Mouse (Mus musculus): ENCODE measurements around the gene Timm13. TPM values are rescaled to one million over a fixed set of nuclear protein-coding genes. Genes with fewer than 3 reads are reported as not detected.

The Timm13 gene
- total RNA-seq, 2 experiments from 2014 or later, result 114 to 125 TPM

DNA sequence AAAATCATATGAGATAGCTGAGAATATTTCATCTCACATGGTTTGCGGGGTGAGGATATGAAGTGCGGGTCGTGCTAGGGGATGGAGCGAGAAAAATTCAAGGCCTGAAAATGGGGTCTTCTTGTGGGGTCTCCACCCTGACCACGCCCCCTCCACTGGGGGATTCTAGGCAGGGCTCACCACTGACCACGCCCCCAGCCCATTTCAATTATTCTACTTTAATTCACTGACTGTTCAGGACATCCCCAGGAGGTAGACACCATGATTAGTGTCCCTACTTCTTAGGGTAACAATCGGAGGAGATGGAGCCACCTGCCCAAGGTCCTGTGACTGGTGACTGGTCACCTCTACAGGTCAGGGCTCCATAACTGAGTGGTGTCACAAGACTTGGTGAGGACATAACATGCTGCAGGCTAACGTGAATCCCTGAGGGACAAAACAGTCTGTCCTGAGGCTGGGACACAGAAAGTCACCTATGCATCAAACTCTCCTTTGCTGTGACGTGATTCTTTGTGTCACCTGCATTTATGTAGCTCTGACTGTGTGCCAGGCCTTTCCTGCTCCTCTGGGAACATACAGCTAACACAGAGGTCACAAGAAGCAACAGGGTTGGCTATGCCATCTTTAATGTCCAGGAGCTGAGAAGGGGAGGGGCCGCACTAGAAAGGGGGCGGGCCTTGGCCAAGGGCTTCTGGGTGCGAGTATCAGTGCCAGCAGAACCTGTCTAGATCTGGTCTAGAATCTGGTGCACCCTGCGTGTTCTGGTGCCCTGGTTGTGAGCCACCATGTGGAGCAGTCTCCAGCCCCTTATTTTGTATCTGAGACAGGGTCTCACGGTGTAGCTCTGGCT, 33.6 kb upstream of the Timm13 start:
- intact Hi-C loops (cut with DNase I; ENCODE audit: low total_unique reads), result no loop called here
- no peak for DNase-seq

DNA sequence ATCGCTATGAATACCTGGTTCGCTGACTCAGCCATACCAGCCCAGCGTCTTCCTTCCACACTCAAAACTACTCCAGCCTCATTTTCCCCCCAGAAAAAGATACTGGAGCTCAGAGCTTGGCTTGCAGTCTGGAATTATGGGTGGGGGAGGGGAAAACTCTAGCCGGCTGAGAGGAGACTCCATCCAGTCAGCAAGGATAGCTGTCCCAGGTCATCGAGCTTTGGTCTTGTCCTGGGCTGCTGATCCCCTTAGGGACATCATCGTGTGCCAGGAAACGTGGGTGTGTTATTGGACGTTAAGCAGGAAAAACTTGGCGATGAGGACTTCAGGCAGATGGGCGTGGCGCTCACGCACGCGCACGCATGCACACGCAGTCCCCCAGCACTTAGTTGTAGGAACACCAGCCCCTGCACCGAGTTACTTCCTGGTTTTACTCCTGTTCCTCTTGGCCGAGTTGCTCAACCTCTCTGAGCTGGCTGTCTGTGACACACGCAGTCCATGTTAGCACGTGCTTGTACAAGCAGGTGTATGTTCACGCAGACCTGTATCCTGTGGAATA, 32.7 kb upstream of the Timm13 start:
- peak; percentile 34 for DNase-seq
- intact Hi-C loops (cut with DNase I; ENCODE audit: low total_unique reads), result no loop called here

DNA sequence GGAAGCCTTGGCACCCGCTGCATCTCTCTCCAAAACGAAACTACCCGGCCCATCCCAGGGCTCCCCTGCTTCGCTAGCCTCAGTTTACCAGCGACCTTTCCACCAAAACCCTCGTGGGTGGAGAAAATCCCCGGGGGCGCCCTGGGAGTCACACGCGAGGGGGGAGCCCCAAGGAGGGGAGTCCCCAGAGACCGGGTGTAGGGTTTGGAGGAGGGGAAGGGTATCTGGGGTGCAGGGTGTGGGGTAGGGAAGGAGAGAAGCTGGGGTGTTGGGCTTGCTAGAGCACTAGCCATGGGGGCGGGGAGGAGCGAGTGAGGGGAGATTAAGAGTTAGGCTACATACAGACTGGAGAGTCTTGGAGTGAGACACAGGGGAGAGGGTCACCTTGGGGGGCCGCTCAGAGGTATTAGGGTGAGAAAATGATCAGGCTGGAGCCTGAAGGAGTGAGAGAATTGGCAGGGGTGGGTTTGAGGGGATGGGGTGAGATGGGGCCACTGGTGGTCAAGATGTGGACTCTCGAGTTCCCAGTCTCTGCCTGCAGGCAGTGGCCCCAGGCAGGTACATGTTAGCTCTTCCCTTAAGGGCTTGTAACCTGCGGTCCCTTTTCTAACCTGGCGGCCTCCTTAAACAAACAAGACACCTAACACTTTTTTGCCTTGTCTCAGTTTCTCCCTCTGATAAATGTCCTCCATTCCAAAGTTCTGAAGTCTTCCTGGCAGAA, 32.1 kb upstream of the Timm13 start:
- no peak for DNase-seq
- intact Hi-C loops (cut with DNase I; ENCODE audit: low total_unique reads), result no loop called here

DNA sequence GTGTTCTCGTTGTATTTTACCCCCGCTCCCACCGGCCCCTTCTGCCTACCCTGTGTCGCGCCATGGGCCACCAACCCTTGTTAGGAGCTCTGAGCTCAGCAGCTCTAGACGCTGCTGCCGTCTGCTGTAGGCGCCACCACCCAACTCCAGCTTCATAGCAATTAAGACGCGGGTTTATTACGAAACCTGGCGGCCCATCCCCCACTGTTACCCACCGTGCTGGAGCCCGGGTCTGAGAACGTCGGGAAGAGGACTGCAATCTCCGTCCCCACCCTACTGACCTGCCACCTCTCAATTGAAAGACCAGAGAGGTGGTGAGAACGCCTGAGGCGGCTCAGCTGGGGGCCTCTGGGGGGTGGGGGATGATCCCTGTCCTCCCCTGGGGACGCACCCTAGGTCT, 31.4 kb upstream of the Timm13 start:
- no peak for DNase-seq
- intact Hi-C loops (cut with DNase I; ENCODE audit: low total_unique reads), result no loop called here

DNA sequence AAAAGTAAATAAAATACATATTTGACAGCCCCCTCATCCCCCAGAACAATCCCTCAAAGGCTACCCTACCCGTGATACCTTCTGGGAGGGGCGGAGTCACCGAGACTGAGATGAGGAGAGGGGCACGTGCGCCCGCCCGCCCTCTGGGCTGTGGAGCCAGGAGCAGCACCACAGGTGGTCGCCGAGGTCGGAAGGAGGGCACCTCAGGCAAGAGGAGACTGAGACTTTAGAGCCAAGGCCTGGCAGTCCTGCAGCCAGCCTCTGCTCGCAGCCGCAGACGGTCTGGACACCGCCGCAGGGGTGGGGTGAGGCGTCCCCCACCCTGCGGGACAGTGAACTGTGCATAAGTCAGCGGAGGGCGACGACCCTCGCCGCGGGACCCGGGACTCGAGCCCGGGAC, 30.9 kb upstream of the Timm13 start:
- intact Hi-C loops (cut with DNase I; ENCODE audit: low total_unique reads), result no loop called here

DNA sequence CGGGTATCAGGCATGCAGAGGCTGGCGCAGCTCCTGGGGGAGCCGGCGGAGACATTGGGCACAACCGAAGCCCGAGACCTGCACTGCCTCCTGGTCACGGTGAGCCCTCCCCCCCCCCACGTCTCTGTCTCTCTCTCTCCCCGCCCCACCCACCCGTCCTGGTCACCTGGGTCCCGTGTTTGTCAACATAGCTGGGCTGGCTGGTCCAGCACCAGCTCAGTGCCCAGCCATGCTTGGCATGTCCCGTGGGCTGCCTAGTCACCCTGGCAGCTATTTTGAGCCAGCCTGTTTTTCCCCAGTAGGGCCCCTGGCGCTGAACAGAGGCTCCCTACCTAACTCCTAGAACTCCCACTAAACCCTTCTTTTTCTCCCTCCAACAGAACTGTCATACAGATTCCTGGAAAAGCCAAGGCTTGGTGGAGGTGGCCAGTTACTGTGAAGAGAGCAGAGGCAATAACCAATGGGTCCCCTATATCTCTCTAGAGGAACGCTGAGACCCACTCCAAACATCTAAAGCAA, 30.4 kb upstream of the Timm13 start:
- DNase-seq, result peak; percentile 75
- intact Hi-C loops (cut with DNase I; ENCODE audit: low total_unique reads), result no loop called here

More for the DNA sequence above, 30.9 kb upstream of the Timm13 start:
- DNase-seq, result no peak

DNA sequence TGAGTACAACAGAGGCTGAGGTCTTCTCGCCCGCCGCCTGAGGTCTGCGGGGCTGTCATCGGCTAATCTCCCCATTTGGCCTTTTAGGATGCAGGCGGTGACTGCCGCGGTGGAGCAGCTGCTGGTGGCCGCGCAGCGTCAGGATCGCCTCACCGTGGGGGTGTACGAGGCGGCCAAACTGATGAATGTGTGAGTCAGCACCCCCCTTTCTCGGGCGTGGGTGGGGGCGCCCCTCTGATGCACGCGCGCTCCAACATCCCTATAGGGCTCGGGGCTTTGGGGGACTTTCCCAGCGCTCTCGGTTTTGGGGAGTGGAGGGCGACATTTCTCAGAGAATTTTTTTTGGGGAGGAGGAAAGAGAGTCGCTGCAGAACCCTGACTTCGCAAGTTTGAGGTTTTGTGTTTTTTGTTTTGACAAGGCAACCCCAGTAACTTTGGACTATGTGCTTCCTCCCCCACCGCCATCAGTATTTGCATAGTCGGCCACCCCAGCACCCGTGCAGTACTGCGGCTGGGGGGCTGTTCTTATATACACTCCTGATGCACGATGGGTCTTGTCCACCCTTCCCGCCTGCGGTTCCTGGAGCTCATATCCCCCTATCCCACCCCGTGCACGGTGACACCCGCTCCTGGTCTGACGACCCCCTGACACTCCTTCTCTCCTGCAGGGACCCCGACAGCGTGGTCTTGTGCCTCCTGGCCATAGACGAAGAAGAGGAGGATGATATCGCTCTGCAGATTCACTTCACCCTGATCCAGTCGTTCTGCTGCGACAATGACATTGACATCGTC, 29.8 kb upstream of the Timm13 start:
- DNase-seq, result peak; percentile 56
- intact Hi-C loops (cut with DNase I; ENCODE audit: low total_unique reads), result no loop called here

DNA sequence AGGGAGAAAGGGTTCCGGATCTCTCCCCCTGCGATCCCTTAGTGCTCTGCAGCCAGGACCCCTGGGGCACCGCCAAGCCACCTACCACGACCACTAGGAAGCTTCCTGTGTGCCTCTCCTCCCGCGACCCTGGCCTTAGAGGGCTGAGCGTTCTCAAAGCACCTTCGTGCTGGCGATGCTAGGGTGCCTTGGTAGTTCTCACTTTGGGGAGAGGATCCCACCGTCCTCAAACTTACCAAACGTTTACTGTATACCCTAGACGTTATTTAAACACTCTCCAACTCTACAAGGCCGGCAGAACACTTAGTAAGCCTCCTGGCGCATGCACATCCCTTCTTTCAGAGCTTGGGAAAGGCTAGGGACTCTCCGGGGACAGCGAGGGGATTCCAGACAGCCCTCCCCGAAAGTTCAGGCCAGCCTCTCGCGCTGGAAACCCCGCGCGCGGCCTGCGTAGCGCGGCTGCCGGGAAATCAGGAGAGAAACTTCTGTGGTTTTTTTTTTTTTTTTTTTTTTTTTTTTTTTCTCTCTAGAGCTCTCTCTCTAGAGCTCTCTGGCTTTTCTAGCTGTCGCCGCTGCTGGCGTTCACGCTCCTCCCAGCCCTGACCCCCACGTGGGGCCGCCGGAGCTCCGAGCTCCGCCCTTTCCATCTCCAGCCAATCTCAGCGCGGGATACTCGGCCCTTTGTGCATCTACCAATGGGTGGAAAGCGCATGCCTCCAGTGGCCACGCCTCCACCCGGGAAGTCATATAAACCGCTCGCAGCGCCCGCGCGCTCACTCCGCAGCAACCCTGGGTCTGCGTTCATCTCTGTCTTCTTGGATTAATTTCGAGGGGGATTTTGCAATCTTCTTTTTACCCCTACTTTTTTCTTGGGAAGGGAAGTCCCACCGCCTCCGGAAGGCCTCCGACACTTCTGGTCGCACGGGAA, 28.8 kb upstream of the Timm13 start, which contains the start of gene Gadd45b:
Gene Gadd45b, plus strand, starts transcription at position 775 of the 928 bp plus-strand sequence.
- intact Hi-C loops (cut with DNase I; ENCODE audit: low total_unique reads), result loop anchor here (1.0 kb wide), 1 partner anchor 59 kb away; no protein-coding TSS in a partner anchor
- peak; percentile 99 for DNase-seq

DNA sequence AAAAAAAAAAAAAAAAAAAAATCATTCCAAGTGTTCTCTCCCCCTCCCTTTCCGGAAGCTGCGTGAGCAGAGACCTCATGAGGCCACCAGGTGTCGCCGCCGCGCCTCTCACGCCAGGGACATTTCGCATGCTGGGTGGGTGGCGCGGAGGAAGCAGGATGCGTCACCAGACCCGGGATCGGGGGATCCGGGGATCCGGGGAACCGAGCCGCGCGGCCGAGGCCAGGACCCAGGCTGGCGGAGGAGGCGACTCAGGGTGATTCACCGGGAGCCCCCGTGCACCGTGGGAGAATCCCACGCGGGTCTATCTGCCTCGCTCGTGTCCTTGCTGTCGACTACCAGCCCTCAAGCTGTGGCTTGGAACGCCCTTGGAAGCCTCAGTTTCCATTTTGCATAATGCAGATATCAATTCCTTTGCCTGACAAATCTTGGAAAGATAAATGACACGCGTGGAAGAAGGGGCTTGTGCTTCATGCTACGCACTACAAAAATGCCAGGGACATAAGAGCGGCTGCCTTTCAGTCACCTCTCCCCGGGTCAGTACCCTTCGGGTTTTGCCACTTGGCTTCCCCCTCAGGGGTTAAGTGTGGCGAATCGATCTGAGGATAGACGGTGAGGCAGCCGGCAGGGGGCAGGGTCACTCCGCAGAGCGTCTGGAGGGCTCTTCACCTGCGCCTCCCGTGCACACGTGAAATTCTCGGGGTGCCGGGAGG, 28.0 kb upstream of the Timm13 start:
- DNase-seq, result peak; percentile 93
- intact Hi-C loops (cut with DNase I; ENCODE audit: low total_unique reads), result loop anchor here (1.0 kb wide), 1 partner anchor 60 kb away; no protein-coding TSS in a partner anchor

DNA sequence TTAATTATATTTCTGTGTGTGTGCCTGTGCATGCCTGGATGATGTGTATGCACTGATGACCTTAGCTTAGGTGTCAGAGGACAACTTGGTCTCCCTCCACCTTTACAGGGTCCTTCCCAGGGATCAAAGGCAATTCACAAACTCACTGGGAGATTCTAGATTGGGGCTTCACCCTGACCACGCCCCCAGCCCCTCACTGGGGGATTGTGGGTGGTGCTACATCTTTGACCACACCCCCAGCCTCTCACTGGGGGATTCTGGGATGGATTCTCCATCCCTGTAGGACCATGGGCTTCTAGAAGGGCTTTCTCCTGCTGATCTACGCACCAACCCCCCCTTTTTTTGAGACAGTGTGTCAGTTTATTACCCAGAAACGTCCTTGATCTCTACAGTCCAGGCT, 24.7 kb upstream of the Timm13 start:
- intact Hi-C loops (cut with DNase I; ENCODE audit: low total_unique reads), result no loop called here
- DNase-seq, result no peak

DNA sequence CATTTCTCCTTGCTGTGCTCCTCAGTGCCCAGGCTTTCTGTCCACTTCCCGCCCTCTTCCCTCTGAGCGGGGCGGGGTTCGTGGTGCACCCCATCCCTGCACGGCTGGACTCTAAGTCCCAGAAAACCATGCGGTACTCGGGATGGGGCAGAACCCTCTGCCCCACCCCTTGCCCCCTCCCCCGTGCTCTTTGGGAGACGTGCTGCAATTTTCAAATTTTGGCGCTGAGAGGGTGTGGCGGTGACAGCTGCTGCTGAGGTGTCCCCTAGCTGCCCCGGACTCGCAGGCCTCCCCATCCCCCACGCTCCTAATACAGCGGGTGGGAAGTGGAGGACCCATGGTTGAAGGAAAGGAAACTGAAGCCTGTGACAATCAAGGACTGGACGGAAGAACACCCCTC, 21.2 kb upstream of the Timm13 start:
- peak; percentile 59 for DNase-seq
- intact Hi-C loops (cut with DNase I; ENCODE audit: low total_unique reads), result no loop called here

DNA sequence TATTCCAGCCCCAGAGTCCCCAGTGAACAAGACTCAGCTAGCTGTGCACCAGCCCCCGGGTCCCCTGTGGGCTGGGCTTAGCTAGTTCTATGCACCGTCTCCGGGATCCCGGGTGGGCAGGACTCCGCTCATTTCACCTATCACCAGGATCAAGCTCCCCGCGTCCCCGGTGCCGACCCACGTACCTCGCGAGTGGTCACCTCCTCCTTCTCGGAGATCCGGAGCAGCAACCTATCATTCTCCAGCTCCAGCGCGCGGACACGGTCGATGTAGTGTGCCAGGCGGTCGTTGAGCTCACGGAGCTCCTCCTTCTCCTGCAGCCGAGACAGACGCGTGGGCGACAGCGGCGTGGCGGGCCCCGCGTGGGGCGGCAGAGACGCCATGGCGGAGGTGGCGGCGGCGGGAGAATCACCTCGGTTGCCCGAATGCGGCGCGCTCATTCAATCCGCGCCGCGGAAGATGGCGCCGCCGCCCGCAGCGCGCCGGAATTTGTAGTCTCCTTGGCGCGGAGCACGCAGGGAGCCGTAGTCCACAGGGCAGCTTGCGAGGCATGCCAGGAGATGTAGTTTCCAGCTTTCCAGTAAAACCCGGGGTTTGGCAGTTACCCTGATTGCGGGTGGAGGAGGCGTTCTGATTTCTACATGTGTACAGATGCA, 17.1 kb upstream of the Timm13 start, which contains the start of gene Lmnb2:
Gene Lmnb2, minus strand, starts transcription at position 467 of the 656 bp plus-strand sequence.
- intact Hi-C loops (cut with DNase I; ENCODE audit: low total_unique reads), result no loop called here
- DNase-seq, result peak; percentile 75

DNA sequence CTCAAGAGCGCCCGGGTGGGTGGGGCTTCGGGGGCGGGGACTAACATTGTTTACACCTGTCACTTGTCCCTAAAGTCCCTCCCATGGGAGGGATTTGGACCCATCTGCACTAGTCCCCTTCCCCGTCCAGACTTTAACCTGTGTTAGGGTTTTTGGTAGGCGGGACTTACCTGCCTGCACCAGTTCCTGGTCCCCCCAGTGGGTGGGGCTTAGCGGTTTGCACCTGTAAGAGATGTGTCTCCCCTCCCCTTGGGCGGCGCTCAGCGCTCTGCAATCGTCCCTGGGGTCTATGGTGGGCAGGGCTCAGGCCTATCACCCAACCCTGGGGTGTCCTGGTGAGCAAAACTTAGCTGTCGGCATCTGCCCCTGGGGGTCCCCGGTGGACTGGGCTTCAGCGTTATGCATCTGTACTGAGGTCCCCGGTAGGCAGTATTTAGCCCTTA, 16.6 kb upstream of the Timm13 start:
- intact Hi-C loops (cut with DNase I; ENCODE audit: low total_unique reads), result no loop called here
- DNase-seq, result no peak

DNA sequence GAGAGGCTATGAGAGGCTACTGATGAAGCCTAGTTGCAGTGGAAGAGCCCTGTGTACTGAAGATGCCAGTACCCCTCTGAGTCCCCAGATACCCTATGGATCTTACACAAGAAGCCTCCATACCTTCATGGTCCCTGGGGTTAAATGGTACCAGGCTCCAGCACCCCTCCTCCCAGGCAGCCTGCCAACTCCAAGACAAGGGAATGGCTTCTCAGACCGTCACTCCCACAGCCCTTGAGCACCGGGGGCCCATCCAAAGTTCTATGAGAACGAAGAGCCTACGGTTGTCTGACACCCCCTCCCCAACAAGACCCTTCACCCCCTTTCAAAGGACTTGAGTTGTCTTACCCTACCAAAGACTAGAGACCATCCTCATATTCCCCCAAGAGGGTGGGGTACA, 15.0 kb upstream of the Timm13 start:
- intact Hi-C loops (cut with DNase I; ENCODE audit: low total_unique reads), result no loop called here
- no peak for DNase-seq

DNA sequence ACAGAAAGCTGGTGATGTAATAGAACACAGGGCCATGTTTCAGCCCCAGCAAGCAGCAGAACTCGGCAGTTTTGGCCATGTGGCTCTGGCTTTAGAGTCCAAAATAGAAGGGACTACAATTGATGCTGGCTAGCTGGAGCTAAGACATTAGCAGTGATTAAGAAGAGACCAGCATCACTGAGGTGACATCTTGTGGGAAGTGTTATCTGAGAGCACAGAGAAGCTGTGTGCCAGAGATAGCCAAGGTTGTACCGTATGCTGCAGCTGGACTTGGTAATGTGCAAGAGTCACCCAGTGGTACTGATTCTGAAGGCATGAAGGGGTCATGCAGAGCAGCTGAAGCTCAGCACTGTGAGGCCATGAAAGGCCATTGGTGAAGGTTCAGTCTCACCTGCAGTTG, 14.5 kb upstream of the Timm13 start:
- no peak for DNase-seq
- intact Hi-C loops (cut with DNase I; ENCODE audit: low total_unique reads), result no loop called here

DNA sequence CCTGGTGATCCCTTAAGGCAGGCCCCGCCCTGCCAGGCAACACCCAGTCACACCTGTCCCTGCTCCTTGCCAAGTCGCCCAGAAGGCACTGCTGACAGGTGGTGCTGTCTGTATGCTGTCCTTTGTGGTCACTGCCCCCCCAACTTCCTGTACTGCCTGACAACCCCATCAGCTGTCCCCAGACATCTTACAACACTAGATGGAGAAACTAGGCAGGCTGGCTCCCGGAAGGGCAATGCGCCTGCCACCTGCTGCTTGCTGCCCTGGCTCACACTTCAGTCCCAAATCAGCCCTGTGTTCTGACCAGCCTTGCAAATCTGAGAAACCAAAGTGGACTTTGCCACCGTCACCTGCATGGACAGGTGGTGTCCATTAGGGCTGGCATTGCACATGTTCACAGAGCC, 13.5 kb upstream of the Timm13 start:
- DNase-seq, result peak; percentile 77
- intact Hi-C loops (cut with DNase I; ENCODE audit: low total_unique reads), result no loop called here

DNA sequence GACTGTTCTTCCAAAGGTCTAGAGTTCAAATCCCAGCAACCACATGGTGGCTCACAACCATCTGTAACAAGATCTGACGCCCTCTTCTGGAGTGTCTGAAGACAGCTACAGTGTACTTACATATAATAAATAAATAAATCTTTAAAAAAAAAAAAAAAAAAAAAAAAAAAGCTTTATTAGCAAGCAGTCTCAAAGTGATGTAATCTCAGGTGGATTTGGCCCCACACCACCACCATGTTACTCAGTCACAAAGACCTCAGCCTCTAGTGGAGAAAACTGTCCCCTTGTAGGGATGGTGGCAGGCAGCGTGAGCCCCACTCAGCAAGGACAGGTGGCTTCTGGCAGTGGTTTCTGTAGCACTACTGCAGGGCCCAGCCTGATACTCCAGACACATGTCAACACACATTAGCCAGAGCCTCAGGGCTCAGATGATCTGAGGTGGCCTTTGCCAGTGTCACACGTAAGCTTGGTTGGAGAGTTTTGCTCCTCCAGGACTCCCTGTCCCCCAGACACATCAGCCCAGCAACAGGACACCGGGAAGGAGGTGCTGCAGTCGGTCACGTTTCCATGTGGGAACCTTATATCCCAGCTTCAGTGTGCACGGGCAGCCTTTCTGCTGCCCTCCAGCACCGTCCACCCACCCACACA, 12.7 kb upstream of the Timm13 start:
- no peak for DNase-seq
- intact Hi-C loops (cut with DNase I; ENCODE audit: low total_unique reads), result no loop called here
